Mouse (Mus musculus) Patski (cell line): ENCODE results near the gene E030018B13Rik. TPM values are rescaled to one million over a fixed set of nuclear protein-coding genes. Genes with fewer than 3 reads are reported as not detected.

Experiments used
- ATAC-seq: fragments of 100-300 bp; one replicate; pipeline ENCODE4 v1.8.0; 2021
- CTCF ChIA-PET: fragments of 350-600 bp; sonication (Branson Sonifier 250); formaldehyde crosslinking; loops from one replicate; lab custom pipeline; 2022; ENCODE audit warnings: inconsistent platforms; lab: Charles Lee
- POLR2A ChIA-PET: fragments of 350-600 bp; sonication (Branson Sonifier 250); formaldehyde crosslinking; loops from one replicate; lab custom pipeline; 2022; ENCODE audit warnings: antibody characterized with exemption, inconsistent platforms; lab: Charles Lee
- DNase-seq: peaks from one replicate; pipeline ENCODE4 v3.0.0-alpha.2; 2011; ENCODE audit warnings: low read depth, low spot score
- H3K27me3 ChIP-seq: fragments of 371-371 bp; one replicate; pipeline ENCODE4 v1.5.1; 2021
- CTCF ChIP-seq: fragments of 100-300 bp; IDR thresholded peaks from one replicate; pipeline ENCODE4 v1.5.1; 2021
- in situ Hi-C: fragments of 300-500 bp; cut with MboI; formaldehyde crosslinking; loops from 3 replicates; pipeline ENCODE4 v1.11.1; 2018; ENCODE audit warnings: low pct_unique_long_range_greater_than_20kb, mixed read lengths
- polyA plus RNA-seq: library from polyadenylated mRNA; unstranded; gene quantifications from one replicate; pipeline ENCODE4 v1.2.3, GENCODE M21; 2021

Gene E030018B13Rik
- polyA plus RNA-seq, 1 experiment from 2014 or later, result not detected

DNA sequence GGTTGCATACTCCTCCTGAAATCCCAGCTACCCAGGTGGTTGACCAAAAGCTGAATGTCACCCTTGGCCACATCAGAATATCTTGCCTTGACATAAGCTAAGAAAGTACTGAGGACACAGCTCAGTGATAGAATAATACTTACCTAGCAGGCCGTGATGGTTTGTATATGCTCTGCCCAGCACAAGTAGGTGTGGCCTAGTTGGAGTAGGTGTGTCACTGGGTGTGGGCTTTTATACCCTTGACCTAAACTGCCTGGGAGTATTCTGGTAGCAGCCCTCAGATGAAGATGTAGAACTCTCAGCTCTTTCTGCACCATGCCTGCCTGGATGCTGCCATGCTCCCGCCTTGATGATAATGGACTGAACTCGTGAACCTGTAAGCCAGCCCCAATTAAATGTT lies 15.8 kb downstream of the E030018B13Rik start:
- DNase-seq (no peak), ATAC-seq (no peak)
- H3K27me3 ChIP-seq, result no peaks in the 10 kb centered on the region
- ChIA-PET CTCF (no interaction called here), POLR2A (no interaction called here)
- TF ChIP-seq CTCF, result no peak
- in situ Hi-C loops, result no loop called here

DNA sequence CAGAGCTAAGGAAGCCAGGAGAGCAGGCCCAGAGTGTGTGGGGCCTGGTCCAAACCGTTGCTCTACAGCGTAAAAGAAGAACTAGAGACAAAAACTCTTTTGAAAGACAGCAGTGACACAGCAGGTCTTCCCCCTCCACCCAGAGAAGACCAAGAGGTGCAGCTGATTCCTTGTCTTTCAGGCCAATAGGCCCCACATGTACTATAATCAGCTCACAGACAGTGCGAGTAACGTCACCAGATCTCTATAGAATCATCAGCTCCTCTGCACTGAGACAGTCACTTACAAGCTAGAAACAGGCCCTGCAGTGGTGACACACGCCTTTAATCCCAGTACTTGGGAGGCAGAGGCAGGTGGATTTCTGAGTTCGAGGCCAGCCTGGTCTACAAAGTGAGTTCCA lies 17.2 kb downstream of the E030018B13Rik start:
- in situ Hi-C loops, result no loop called here
- no peak for TF ChIP-seq CTCF
- ChIA-PET CTCF (interaction anchor here (1.2 kb wide), 1 partner anchor 39 kb away, joined by 3 read pairs; no protein-coding TSS in a partner anchor), POLR2A (no interaction called here)
- no peak for ATAC-seq
- DNase-seq, result no peak
- H3K27me3 ChIP-seq, result no peaks in the 10 kb centered on the region

DNA sequence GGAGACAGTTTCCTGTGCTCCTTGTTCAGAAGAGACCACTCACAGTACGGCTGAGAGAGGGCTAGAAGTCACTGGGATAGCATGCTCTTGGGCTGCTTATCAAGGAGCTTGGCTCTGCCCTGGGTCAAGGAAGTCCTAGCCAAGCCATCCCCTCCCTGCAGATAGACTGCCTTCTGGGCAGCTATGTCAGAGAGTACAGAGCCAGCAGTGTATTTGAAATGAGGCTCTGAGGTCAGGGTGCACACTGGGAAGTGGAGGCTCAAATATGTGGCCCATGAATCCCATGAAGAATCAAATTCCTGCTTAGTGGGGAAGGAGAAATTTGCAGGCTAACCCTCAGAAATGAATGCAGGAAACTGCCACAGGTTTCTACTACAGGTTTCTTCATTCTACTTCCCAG lies 17.9 kb downstream of the E030018B13Rik start:
- CTCF ChIA-PET, result interaction anchor here (1.2 kb wide), 2 partner anchors 39 to 79 kb away, joined by 3 read pairs; no protein-coding TSS in a partner anchor
- TF ChIP-seq CTCF, result no peak
- POLR2A ChIA-PET, result no interaction called here
- ATAC-seq (no peak), DNase-seq (no peak)
- in situ Hi-C loops, result no loop called here
- no peaks in the 10 kb centered on the region for H3K27me3 ChIP-seq

DNA sequence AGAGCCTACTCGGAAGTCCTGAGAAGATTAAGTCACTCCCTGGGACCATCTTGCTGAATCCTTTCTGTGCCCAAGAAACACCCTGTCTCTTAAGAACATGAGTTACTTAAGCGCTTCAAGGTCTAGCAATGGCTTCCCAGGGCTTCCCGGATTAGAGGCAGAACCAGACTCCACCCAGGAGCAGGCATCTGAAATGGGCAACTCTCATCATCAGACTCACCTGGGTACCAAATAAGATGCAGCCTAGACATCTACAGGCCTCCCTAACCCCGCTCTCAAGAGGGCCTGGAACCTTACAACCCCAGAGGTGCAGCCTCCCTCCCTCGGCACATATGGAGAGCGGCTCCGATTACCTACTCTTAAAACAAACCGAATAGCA lies 19.1 kb downstream of the E030018B13Rik start:
- in situ Hi-C loops, result no loop called here
- ChIA-PET POLR2A (interaction anchor here (1.0 to 1.1 kb wide), 2 partner anchors 11 to 51 kb away, joined by 3 to 4 read pairs; no protein-coding TSS in a partner anchor), CTCF (interaction anchor here (0.7 to 1.2 kb wide), 5 partner anchors 18 to 80 kb away, joined by 3 to 4 read pairs (median 3); no protein-coding TSS in a partner anchor)
- no peaks in the 10 kb centered on the region for H3K27me3 ChIP-seq
- no peak for ATAC-seq
- no peak for TF ChIP-seq CTCF
- no peak for DNase-seq

DNA sequence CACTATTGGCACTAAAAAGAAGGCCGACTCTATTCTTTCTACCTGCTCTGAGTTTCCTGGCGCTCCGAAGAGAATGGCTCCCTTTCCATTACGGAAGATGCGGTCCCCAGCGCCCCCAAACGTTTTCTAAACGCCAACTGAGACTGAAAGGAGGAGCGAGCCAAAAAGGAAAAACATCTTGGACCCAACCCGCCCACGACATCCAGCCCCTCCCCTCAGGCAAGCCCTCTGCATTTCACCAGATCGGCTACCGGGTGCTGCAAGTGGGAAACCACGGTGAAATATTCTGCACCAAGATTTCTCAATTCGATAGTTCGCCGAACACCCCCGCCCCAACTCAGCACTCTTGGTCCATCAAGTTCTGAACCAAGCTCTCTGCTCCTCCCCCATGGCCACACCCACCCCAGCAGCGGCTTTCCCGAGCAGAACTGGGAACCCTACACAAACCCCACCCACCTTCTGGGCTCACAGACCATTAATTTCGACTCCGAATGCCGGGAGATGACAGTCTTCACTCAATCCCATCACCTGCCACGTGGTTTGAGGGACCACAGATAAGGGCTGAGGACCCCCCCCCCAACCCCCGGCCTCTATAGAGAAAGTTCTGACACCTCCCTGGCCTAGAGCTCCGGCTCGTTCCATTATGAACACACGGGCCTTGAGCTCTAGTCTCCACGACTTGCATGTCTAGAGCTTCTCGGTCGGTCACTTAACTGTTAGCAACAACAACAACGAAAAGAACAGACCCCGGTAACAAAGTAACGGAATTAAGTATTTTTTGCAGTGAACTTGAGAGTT lies 19.7 kb downstream of the E030018B13Rik start:
- H3K27me3 ChIP-seq, result no peaks in the 10 kb centered on the region
- in situ Hi-C loops, result no loop called here
- ATAC-seq (no peak), DNase-seq (no peak)
- CTCF ChIA-PET, result interaction anchor here (1.0 to 1.2 kb wide), 4 partner anchors 11 to 81 kb away, joined by 3 to 4 read pairs (median 4); no protein-coding TSS in a partner anchor
- POLR2A ChIA-PET, result interaction anchor here (0.7 to 1.4 kb wide), 5 partner anchors 13 to 83 kb away, joined by 3 to 6 read pairs (median 4); no protein-coding TSS in a partner anchor
- TF ChIP-seq CTCF, result no peak

DNA sequence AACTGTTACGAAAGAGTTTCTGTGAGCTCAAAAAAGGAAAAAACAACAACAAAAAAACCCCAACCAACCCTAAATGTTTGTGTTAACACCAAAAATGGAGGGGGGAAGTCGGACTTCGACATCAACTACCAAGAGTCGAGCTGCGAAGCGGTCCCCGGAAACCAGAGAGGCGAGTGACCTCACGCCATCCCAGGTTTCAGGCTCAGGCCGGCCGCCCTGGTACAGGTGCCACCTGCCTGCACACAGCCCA lies 20.3 kb downstream of the E030018B13Rik start:
- in situ Hi-C loops, result no loop called here
- no peak for TF ChIP-seq CTCF
- POLR2A ChIA-PET, result interaction anchor here (0.7 to 1.4 kb wide), 5 partner anchors 13 to 83 kb away, joined by 3 to 6 read pairs (median 4); no protein-coding TSS in a partner anchor
- ATAC-seq (no peak), DNase-seq (no peak)
- no peaks in the 10 kb centered on the region for H3K27me3 ChIP-seq
- CTCF ChIA-PET, result interaction anchor here (1.0 to 1.2 kb wide), 4 partner anchors 12 to 81 kb away, joined by 3 to 4 read pairs (median 4); no protein-coding TSS in a partner anchor

DNA sequence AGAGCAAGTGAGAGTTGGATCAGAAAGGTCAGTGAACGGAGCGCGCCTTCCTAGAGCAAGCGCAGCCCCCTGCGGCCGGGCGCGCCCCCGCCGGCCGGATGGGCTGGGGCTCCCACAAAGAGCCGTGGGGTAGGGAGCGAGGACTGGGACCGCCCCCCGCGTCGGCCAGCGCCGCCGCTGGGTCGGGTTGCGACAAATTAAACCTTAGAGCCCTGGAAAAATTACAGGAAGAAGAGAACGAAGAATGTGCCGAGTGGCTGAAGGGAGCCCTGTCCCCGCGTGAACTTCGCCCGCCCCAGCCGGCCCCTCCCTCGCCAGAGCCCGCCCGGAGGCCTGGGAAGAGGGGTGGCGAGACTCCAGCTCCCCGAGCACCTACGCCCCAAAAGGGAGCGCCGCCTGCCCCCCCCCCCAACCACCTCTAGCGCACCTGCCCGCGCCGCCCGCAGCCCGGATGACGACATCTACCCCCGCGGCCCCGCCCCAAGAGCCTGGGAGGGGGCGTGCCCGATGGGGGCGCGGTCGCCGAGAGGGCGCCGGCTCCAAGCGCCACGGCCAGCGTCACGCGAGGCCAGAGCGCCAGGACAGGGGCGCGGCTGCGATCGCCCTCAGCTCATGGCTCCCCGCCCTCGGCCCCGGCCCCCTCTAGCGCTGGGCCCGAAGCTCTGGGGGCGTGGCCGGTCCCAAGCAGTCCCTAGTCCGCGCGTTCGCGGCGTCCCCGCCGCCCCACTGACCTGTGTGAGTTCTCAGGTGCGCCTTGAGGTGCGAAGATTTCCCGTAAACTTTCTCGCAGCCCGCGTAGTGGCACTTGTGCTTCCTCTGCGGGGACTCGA lies 20.8 kb downstream of the E030018B13Rik start:
- in situ Hi-C loops, result no loop called here
- DNase-seq, result no peak
- POLR2A ChIA-PET, result interaction anchor here (0.6 to 1.4 kb wide), 7 partner anchors 14 to 132 kb away, joined by 3 to 6 read pairs (median 4); no protein-coding TSS in a partner anchor
- TF ChIP-seq CTCF, result no peak
- peak; percentile 54 for ATAC-seq
- CTCF ChIA-PET, result interaction anchor here (1.2 kb wide), 2 partner anchors 12 to 19 kb away, joined by 4 read pairs; no protein-coding TSS in a partner anchor
- no peaks in the 10 kb centered on the region for H3K27me3 ChIP-seq

DNA sequence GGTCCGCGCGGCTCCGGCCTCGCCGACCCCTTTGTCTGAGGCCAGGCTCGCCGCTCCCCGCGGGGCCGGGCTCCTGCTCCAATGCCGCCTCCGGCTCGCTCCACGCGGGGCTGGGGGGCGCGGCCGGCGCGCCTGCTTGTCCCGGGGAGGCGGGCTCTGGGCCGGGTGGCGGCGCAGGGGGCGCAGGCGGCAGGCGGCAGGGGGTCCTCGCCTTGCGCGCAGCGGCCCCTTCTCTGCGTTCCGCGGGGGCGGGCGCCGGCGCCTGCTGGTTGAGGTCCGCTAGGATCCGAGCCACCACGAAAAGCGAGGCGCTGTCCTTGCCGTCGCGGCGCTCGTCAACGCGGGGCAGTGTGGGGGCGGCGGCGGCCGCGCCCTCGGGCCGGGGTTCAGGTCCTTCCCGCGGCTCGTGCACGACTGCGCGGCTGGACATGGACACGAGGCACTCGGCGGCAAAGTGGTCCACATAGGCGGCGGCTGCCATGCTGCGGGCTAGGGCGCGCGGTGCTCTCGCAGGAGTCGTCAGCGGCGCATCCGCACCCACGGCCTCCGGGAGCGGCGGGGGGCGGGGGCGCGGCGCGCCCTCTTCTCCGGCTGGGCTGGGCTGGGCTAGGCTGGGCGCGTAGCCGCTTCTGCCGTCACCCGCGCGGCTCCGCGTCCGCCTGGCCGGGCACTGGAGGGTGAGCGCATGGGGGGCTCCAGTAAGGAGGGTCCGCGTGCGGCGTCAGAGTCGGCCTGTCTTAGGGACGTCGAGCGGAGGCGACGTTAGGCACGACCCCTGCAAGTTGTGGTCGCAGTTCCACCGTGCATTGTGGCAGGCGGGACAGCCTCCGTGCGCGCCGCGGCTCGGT lies 21.6 kb downstream of the E030018B13Rik start:
- CTCF ChIA-PET, result interaction anchor here (1.2 kb wide), 1 partner anchor 213 kb away, joined by 3 read pairs; no protein-coding TSS in a partner anchor
- in situ Hi-C loops, result no loop called here

DNA sequence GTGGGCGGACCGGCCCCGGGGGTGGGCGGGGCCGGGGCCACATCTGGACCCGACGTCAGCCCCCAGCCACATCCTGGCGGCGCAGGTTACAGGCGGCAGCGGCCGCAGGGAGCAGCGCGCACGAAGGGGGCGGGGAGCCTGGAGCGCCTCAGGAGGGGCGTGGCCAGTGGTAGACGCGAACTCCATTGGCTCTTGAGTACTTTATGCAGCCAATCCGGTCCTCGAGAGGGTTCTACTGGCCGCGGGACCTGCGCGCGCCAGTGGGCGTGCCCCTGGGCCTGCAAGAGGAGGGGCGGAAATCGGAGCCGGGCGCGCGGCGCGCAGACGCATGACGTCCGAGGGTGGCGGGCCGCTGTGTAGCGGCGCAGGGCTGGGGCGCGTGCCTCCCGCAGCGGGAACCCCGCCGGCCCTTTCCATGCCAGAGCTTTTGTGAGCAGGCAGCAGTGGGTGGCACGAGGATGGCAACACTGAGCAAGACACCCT lies 22.3 kb downstream of the E030018B13Rik start, which contains the start of gene Klf13:
TSS of gene Klf13 (minus strand) at position 2 of the 483 bp plus-strand sequence.
- CTCF ChIA-PET, result interaction anchor here (1.0 to 2.4 kb wide), 3 partner anchors 84 to 212 kb away, joined by 3 to 13 read pairs (median 3); no protein-coding TSS in a partner anchor
- ATAC-seq, result peak; percentile 69
- TF ChIP-seq CTCF, result no peak
- no peak for DNase-seq
- in situ Hi-C loops, result no loop called here
- no peaks in the 10 kb centered on the region for H3K27me3 ChIP-seq
- POLR2A ChIA-PET, result interaction anchor here (1.1 kb wide), 1 partner anchor 13 kb away, joined by 4 read pairs; no protein-coding TSS in a partner anchor

More for the DNA sequence above, 21.6 kb downstream of the E030018B13Rik start:
- POLR2A ChIA-PET, result interaction anchor here (1.0 to 1.4 kb wide), 2 partner anchors 31 to 83 kb away, joined by 3 to 6 read pairs; no protein-coding TSS in a partner anchor
- ATAC-seq, result peak; percentile 40
- no peak for TF ChIP-seq CTCF
- no peaks in the 10 kb centered on the region for H3K27me3 ChIP-seq
- DNase-seq, result no peak
